Mouse (Mus musculus): ENCODE results near the gene Btbd9. TPM values are rescaled to one million over a fixed set of nuclear protein-coding genes. Genes with fewer than 3 reads are reported as not detected.

The Btbd9 gene
- polyA plus RNA-seq, 1 experiment = 43.5 TPM

DNA sequence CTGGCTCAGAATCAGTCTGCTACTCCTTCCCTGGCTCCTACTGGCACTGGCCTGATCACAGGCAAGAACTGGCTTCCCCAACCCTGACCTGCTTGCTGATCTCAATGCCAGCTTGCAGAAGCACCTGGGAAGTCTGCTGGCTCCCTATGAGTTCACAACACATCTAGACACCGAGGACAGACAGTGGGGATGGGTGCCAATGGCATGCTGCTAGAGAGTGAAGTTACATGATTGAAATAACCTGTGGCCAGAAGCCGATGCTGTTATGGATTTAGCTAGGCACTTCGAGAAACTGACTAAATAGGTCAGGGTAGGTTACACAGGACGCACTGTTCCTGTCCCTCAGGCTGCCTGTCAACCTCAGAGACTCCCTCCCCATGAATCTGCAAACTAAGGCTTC, 335.6 kb downstream of the Btbd9 start:
- TF ChIP-seq POLR2A (IDR thresholded peaks at IDR 0.05; ENCODE audit: extremely low read depth, insufficient read depth, low read length) = no peak
- TF ChIP-seq CTCF (IDR thresholded peaks at IDR 0.05; ENCODE audit: extremely low read depth, insufficient read depth, low read length) = no peak
- Histone ChIP-seq H3K27ac (ENCODE audit: insufficient read depth, low read length) (no peak overlapping the region), H3K4me3 (ENCODE audit: insufficient read depth, low read length) (no peak overlapping the region), H3K4me1 (ENCODE audit: control insufficient read depth, insufficient read depth, low read length) (0 out of 2 replicates have a peak, but pooled peaks cover 2% of the 10 kb centered on the region)

DNA sequence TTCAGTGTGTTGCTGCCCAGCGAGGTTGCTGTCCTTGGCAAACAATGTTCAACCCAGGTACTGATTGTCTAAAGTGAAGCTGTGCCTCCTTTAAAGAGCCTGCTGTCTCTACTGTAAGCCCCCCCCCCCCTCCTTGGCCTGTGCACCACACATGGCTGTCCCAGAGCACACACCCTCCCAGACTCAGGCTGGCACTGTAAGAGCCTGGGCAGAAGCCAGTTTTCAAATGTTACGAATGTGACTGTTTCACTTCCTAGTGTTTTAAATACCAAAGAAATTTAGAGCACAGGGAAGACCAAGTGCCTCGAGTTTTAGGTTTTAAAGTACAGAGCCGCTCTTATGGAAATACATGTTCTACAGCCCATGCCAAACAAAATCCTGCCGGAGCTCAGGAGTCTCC, 336.8 kb downstream of the Btbd9 start:
- no peak for TF ChIP-seq CTCF (IDR thresholded peaks at IDR 0.05; ENCODE audit: extremely low read depth, insufficient read depth, low read length)
- TF ChIP-seq POLR2A (IDR thresholded peaks at IDR 0.05; ENCODE audit: extremely low read depth, insufficient read depth, low read length) = no peak
- Histone ChIP-seq H3K4me3 (ENCODE audit: insufficient read depth, low read length) (no peak overlapping the region), H3K4me1 (ENCODE audit: control insufficient read depth, insufficient read depth, low read length) (no peaks in the 10 kb centered on the region), H3K27ac (ENCODE audit: insufficient read depth, low read length) (no peak overlapping the region)

DNA sequence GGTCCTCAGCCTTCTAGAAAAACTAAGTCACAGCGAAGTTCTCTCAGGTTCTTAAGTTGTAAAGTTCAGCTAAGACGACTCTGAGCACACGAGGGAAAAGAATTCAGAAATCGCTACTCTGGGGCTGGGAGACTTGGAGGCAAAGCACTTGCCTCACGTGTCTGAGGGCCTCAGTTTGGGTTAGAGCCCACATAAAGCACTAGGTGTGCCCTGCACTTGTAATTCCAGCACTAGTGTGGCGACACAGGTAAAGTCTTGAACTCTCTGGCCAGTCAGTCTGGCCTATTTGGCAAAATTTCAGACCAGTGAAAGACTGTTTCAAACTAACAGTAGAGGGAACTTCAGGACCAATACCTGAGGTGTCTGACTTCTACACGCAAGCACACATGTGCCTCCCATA, 338.7 kb downstream of the Btbd9 start:
- no peak for TF ChIP-seq CTCF (IDR thresholded peaks at IDR 0.05; ENCODE audit: extremely low read depth, insufficient read depth, low read length)
- no peak for TF ChIP-seq POLR2A (IDR thresholded peaks at IDR 0.05; ENCODE audit: extremely low read depth, insufficient read depth, low read length)
- Histone ChIP-seq H3K27ac (ENCODE audit: insufficient read depth, low read length) (no peak overlapping the region), H3K4me3 (ENCODE audit: insufficient read depth, low read length) (no peak overlapping the region), H3K4me1 (ENCODE audit: control insufficient read depth, insufficient read depth, low read length) (no peaks in the 10 kb centered on the region)

GRCm38 (mm10) chr17:30236611-30237010, 339.7 kb downstream of the Btbd9 start:
- no peak overlapping the region for H3K4me3 ChIP-seq (ENCODE audit: insufficient read depth, low read length)
- no peak overlapping the region for H3K27ac ChIP-seq (ENCODE audit: insufficient read depth, low read length)
- no peaks in the 10 kb centered on the region for H3K4me1 ChIP-seq (ENCODE audit: control insufficient read depth, insufficient read depth, low read length)
- TF ChIP-seq CTCF (IDR thresholded peaks at IDR 0.05; ENCODE audit: extremely low read depth, insufficient read depth, low read length) (no peak), POLR2A (IDR thresholded peaks at IDR 0.05; ENCODE audit: extremely low read depth, insufficient read depth, low read length) (no peak)

- Histone ChIP-seq H3K4me1 (ENCODE audit: control insufficient read depth, insufficient read depth, low read length) (no peaks in the 10 kb centered on the region), H3K4me3 (ENCODE audit: insufficient read depth, low read length) (no peak overlapping the region), H3K27ac (ENCODE audit: insufficient read depth, low read length) (no peak overlapping the region)
- TF ChIP-seq CTCF (IDR thresholded peaks at IDR 0.05; ENCODE audit: extremely low read depth, insufficient read depth, low read length) = no peak
- TF ChIP-seq POLR2A (IDR thresholded peaks at IDR 0.05; ENCODE audit: extremely low read depth, insufficient read depth, low read length) = no peak
Measured at GRCm38 (mm10) chr17:30235380-30235779, 340.9 kb downstream of the Btbd9 start.

- Histone ChIP-seq H3K4me3 (ENCODE audit: insufficient read depth, low read length) (no peak overlapping the region), H3K27ac (ENCODE audit: insufficient read depth, low read length) (no peak overlapping the region), H3K4me1 (ENCODE audit: control insufficient read depth, insufficient read depth, low read length) (peaks cover 8% of the 10 kb centered on the region)
- TF ChIP-seq POLR2A (IDR thresholded peaks at IDR 0.05; ENCODE audit: extremely low read depth, insufficient read depth, low read length) (no peak), CTCF (IDR thresholded peaks at IDR 0.05; ENCODE audit: extremely low read depth, insufficient read depth, low read length) (0 out of 2 replicates have a peak, but pooled peaks have one; percentile 18)
Measured at GRCm38 (mm10) chr17:30232698-30233097, 343.6 kb downstream of the Btbd9 start.

DNA sequence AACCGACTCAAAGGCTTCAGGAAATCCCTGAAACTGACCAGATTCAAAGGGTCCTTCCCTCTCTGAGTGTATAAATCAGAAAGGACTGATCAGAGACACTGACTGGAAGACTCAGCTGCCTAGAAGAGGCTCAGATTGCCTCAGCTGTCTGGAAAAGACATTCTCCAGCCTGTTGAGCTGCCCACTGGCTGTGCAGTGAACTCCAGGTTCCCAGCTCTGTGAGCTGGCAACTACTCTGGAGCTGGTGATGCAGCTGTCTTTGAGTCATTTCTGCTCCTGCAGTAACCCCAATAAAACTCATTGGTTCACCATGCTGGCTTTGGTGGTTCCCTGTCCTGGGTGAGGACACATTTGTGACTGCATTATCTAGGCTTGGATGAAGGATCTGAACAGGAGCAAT, 344.8 kb downstream of the Btbd9 start:
- peaks cover 8% of the 10 kb centered on the region for H3K4me1 ChIP-seq (ENCODE audit: control insufficient read depth, insufficient read depth, low read length)
- H3K27ac ChIP-seq (ENCODE audit: insufficient read depth, low read length) = no peak overlapping the region
- TF ChIP-seq POLR2A (IDR thresholded peaks at IDR 0.05; ENCODE audit: extremely low read depth, insufficient read depth, low read length) (no peak), CTCF (IDR thresholded peaks at IDR 0.05; ENCODE audit: extremely low read depth, insufficient read depth, low read length) (no peak)
- no peak overlapping the region for H3K4me3 ChIP-seq (ENCODE audit: insufficient read depth, low read length)

DNA sequence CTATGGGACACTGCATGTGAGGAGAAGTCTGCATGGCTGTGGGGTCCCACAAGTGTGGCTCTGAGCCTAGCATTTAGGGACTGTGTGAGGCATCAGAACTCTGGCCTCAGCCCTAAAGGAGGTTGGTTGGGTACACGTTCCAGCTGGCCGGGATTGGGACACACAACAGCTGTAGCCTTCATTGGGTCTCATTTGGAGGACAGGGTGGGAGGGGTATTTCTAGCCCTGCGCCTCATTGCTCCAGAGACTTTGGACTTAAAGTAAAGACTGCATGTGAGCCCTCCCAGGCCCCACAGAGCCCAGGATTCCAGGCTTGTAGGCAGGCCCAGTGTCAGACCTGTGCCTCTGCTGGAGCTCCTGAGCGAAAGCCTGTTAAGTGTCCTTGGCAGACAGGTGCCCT, 345.9 kb downstream of the Btbd9 start:
- peaks cover 10% of the 10 kb centered on the region for H3K4me1 ChIP-seq (ENCODE audit: control insufficient read depth, insufficient read depth, low read length)
- no peak for TF ChIP-seq CTCF (IDR thresholded peaks at IDR 0.05; ENCODE audit: extremely low read depth, insufficient read depth, low read length)
- TF ChIP-seq POLR2A (IDR thresholded peaks at IDR 0.05; ENCODE audit: extremely low read depth, insufficient read depth, low read length) = no peak
- no peak overlapping the region for H3K27ac ChIP-seq (ENCODE audit: insufficient read depth, low read length)
- H3K4me3 ChIP-seq (ENCODE audit: insufficient read depth, low read length) = no peak overlapping the region

GRCm38 (mm10) chr17:30228439-30229215, 347.7 kb downstream of the Btbd9 start:
- TF ChIP-seq POLR2A (IDR thresholded peaks at IDR 0.05; ENCODE audit: extremely low read depth, insufficient read depth, low read length) (no peak), CTCF (IDR thresholded peaks at IDR 0.05; ENCODE audit: extremely low read depth, insufficient read depth, low read length) (no peak)
- H3K4me1 ChIP-seq (ENCODE audit: control insufficient read depth, insufficient read depth, low read length) = peaks cover 11% of the 10 kb centered on the region
- no peak overlapping the region for H3K4me3 ChIP-seq (ENCODE audit: insufficient read depth, low read length)
- no peak overlapping the region for H3K27ac ChIP-seq (ENCODE audit: insufficient read depth, low read length)

DNA sequence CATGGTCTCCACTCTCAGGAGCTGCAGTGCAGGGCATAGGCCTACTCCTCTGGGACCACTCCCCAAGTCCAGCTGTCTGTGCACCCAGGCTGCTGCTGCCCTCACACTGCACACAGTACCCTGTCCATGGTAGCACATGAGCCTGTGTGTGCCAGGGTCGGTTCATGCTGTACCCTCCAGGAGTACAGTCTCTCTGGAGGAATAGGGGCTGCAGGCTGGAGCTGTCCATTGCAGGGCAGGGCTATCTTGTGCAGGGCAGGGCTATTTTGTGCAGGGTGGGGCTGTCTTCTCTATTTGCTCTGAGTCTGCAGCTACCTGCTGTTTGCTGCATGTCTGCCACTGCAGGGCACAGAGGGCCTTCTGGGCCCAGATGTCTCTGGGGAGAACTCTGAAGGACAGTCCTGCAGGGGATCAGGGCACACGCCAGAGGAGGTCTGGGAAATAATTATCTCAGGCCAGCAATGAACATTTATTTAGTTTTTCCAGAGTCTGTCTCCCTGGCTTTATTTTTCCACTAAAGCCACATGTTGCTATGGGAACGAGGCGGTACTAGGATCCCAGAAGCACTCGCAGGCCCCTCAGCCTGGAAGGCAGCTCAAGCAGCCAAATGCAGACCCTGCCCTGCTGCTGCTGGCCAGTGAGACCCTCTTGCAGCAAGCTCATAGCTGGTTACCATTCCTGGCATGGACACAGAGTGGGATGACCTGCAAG, 351.1 kb downstream of the Btbd9 start:
- Histone ChIP-seq H3K4me1 (ENCODE audit: control insufficient read depth, insufficient read depth, low read length) (peaks cover 10% of the 10 kb centered on the region), H3K4me3 (ENCODE audit: insufficient read depth, low read length) (no peak overlapping the region), H3K27ac (ENCODE audit: insufficient read depth, low read length) (no peak overlapping the region)
- no peak for TF ChIP-seq CTCF (IDR thresholded peaks at IDR 0.05; ENCODE audit: extremely low read depth, insufficient read depth, low read length)
